Mouse (Mus musculus) MN1 (cell line): Measurements from ENCODE around the gene Kctd6.

Experiments
- DNase-seq: peaks from one replicate; pipeline ENCODE4 v3.0.0-alpha.2; 2016; ENCODE audit warnings: low spot score

Kctd6 gene

GRCm38 (mm10) chr14:8213803-8214224, at the start of gene Kctd6:
Kctd6 (plus strand) TSS chr14:8214140.
- DNase-seq, result peak; percentile 94

GRCm38 (mm10) chr14:8164463-8164862, 49.5 kb upstream of the Kctd6 start:
- DNase-seq, result no peak

- DNase-seq, result peak; percentile 98
Observed at GRCm38 (mm10) chr14:8172507-8173410, 41.2 kb upstream of the Kctd6 start, which contains the start of gene Pdhb. Pdhb (minus strand) TSS chr14:8173025.

GRCm38 (mm10) chr14:8173542-8174250, 40.2 kb upstream of the Kctd6 start:
- DNase-seq, result peak; percentile 47

- DNase-seq, result peak; percentile 44
Observed at GRCm38 (mm10) chr14:8174634-8175033, 39.3 kb upstream of the Kctd6 start.

- peak; percentile 69 for DNase-seq
Observed at GRCm38 (mm10) chr14:8176251-8176650, 37.7 kb upstream of the Kctd6 start.

- no peak for DNase-seq
Observed at GRCm38 (mm10) chr14:8180371-8181035, 33.4 kb upstream of the Kctd6 start.

GRCm38 (mm10) chr14:8183330-8183729, 30.6 kb upstream of the Kctd6 start:
- no peak for DNase-seq

- no peak for DNase-seq
Observed at GRCm38 (mm10) chr14:8186278-8187045, 27.5 kb upstream of the Kctd6 start.

- no peak for DNase-seq
Observed at GRCm38 (mm10) chr14:8190556-8190955, 23.4 kb upstream of the Kctd6 start.

GRCm38 (mm10) chr14:8191331-8191965, 22.5 kb upstream of the Kctd6 start:
- DNase-seq, result no peak

GRCm38 (mm10) chr14:8192727-8193126, 21.2 kb upstream of the Kctd6 start:
- no peak for DNase-seq

GRCm38 (mm10) chr14:8200769-8201168, 13.2 kb upstream of the Kctd6 start:
- no peak for DNase-seq

GRCm38 (mm10) chr14:8201715-8202114, 12.2 kb upstream of the Kctd6 start:
- no peak for DNase-seq

- no peak for DNase-seq
Observed at GRCm38 (mm10) chr14:8206179-8206910, 7.6 kb upstream of the Kctd6 start.

- DNase-seq, result no peak
Observed at GRCm38 (mm10) chr14:8207105-8207504, 6.8 kb upstream of the Kctd6 start.

GRCm38 (mm10) chr14:8207543-8207942, 6.4 kb upstream of the Kctd6 start:
- DNase-seq, result no peak

GRCm38 (mm10) chr14:8208876-8209275, 5.1 kb upstream of the Kctd6 start:
- peak; percentile 56 for DNase-seq

- no peak for DNase-seq
Observed at GRCm38 (mm10) chr14:8209896-8210295, 4.0 kb upstream of the Kctd6 start.

- DNase-seq, result no peak
Observed at GRCm38 (mm10) chr14:8212996-8213395, 944 bp upstream of the Kctd6 start.
